Mouse (Mus musculus) midbrain, postnatal 0 days (tissue): ENCODE measurements around the gene Ubr1. TPM values are rescaled to one million over a fixed set of nuclear protein-coding genes. Genes with fewer than 3 reads are reported as not detected.

Experiments
- ATAC-seq: fragments of 200-750 bp; cut with Nextera tagmentation; 2 replicates; pipeline ENCODE4 v1.8.0; 2017; ENCODE audit warnings: moderate number of reproducible peaks, mild to moderate bottlenecking, moderate TSS enrichment, moderate library complexity; ENCODE audit not compliant: low FRiP score
- DNase-seq: peaks from one replicate; pipeline ENCODE4 v3.0.0-alpha.2; 2015; ENCODE audit warnings: low spot score
- H3K27ac ChIP-seq: fragments of 300-500 bp; sonication (generic); 2 replicates; pipeline ENCODE4 v1.5.1; 2014; ENCODE audit warnings: low read depth, mild to moderate bottlenecking, low read length, mixed read lengths
- H3K27me3 ChIP-seq: fragments of 300-500 bp; sonication (generic); 2 replicates; pipeline ENCODE4 v1.6.1; 2014; ENCODE audit warnings: low read length, control low read depth, mixed read lengths; ENCODE audit not compliant: insufficient read depth
- H3K36me3 ChIP-seq: fragments of 300-500 bp; sonication (generic); 2 replicates; pipeline ENCODE4 v1.6.1; 2014; ENCODE audit warnings: low read length, control low read depth, mixed read lengths; ENCODE audit not compliant: insufficient read depth
- H3K4me1 ChIP-seq: fragments of 300-500 bp; sonication (generic); 2 replicates; pipeline ENCODE4 v1.6.1; 2014; ENCODE audit warnings: mild to moderate bottlenecking, control low read depth, antibody characterized with exemption, low read length, mixed read lengths; ENCODE audit not compliant: insufficient read depth
- H3K4me2 ChIP-seq: fragments of 300-500 bp; sonication (generic); 2 replicates; pipeline ENCODE4 v1.6.1; 2014; ENCODE audit warnings: low read depth, mild to moderate bottlenecking, low read length, mixed read lengths; ENCODE audit not compliant: poor library complexity, severe bottlenecking
- H3K4me3 ChIP-seq: fragments of 300-500 bp; sonication (generic); 2 replicates; pipeline ENCODE4 v1.5.1; 2014; ENCODE audit warnings: low read depth, mild to moderate bottlenecking, low read length, moderate library complexity
- H3K9ac ChIP-seq: fragments of 300-500 bp; sonication (generic); replicated peaks from 2 replicates; pipeline ENCODE4 v1.6.1; 2014; ENCODE audit warnings: mild to moderate bottlenecking, low read length, moderate library complexity, mixed read lengths; ENCODE audit not compliant: poor library complexity, severe bottlenecking
- H3K9me3 ChIP-seq: fragments of 300-500 bp; sonication (generic); 2 replicates; pipeline ENCODE4 v1.6.1; 2016; ENCODE audit warnings: low read length, control low read depth
- CTCF ChIP-seq: IDR thresholded peaks from 2 replicates; pipeline ENCODE4 v1.5.1; 2016; ENCODE audit warnings: antibody characterized with exemption, mild to moderate bottlenecking
- WGBS: fragments of 180-500 bp; shearing (Covaris S2); extraction: QIAGEN DNeasy Blood & Tissue Kit; methylation state at CpG from one replicate; pipeline ENCODE4 v1.1.7; 2014; 5-methylcytosine and 5-hydroxymethylcytosine counted together
- microRNA-seq: library from miRNA; unstranded; fragments of <30 nt; microRNA quantifications from one replicate; pipeline ENCODE4, GENCODE M21; 2016; ENCODE audit warnings: borderline number of aligned reads
- polyA plus RNA-seq: library from polyadenylated mRNA; unstranded; fragments of >200 nt; fragmentation: Nextera tagmentation; extraction: Ambion mirVana; gene quantifications from 2 replicates; pipeline ENCODE4 v1.2.1, GENCODE M21; 2015
- total RNA-seq: library from RNA; depleted of rRNA; stranded (reverse); fragments of >200 nt; gene quantifications from 2 replicates; pipeline ENCODE4 v1.2.3, GENCODE M21; 2014; rRNA removed

Ubr1 gene
- total and polyA plus RNA-seq, 2 experiments from 2014 or later = 28.0 to 34.0 TPM

GRCm38 (mm10) chr2:120835167-120835566 lies 135.3 kb downstream of the Ubr1 start:
- no peak overlapping the region for H3K4me2 ChIP-seq
- H3K27ac ChIP-seq = no peak overlapping the region
- no peaks in the 10 kb centered on the region for H3K9me3 ChIP-seq
- no peaks in the 10 kb centered on the region for H3K27me3 ChIP-seq
- H3K36me3 ChIP-seq = 0 out of 2 replicates have a peak, but pooled peaks cover 3% of the 10 kb centered on the region
- ATAC-seq (no peak), DNase-seq (no peak)
- WGBS = 96% methylated on average over 4 of the region's 4 CpGs
- no peak overlapping the region for H3K9ac ChIP-seq
- H3K4me3 ChIP-seq = no peak overlapping the region
- no peaks in the 10 kb centered on the region for H3K4me1 ChIP-seq
- TF ChIP-seq CTCF = no peak

GRCm38 (mm10) chr2:120826936-120827638 lies 143.4 kb downstream of the Ubr1 start:
- TF ChIP-seq CTCF = no peak
- Histone ChIP-seq H3K4me3 (no peak overlapping the region), H3K27ac (no peak overlapping the region), H3K4me2 (no peak overlapping the region), H3K9ac (no peak overlapping the region), H3K9me3 (no peaks in the 10 kb centered on the region), H3K4me1 (no peaks in the 10 kb centered on the region), H3K36me3 (0 out of 2 replicates have a peak, but pooled peaks cover 2% of the 10 kb centered on the region), H3K27me3 (no peaks in the 10 kb centered on the region)
- no peak for DNase-seq
- 28% methylated on average over 1 of the region's 1 CpGs for WGBS
- ATAC-seq = no peak

Small RNA genes lying within 50 kb of the gene (microRNA-seq; reads per million reads assigned to microRNA genes)
- gene Gm44325 = not detected

Other genes with a start within 250 kb of the Ubr1 start
- gene Cdan1, start 120.6 kb downstream of the Ubr1 start, total RNA-seq = 26.6 and 34.1 TPM in 2 replicates
- 4.8 and 6.3 TPM in 2 replicates for gene Cdan1, start 120.6 kb downstream of the Ubr1 start, polyA plus RNA-seq
- 65.3 and 85.9 TPM in 2 replicates for gene Ttbk2, start 120.1 kb downstream of the Ubr1 start, total RNA-seq
- 7.4 and 8.7 TPM in 2 replicates for gene Ttbk2, start 120.1 kb downstream of the Ubr1 start, polyA plus RNA-seq
- 20.9 and 21.5 TPM in 2 replicates for gene Tmem62, start 6.3 kb upstream of the Ubr1 start, total RNA-seq
- 14.3 and 14.5 TPM in 2 replicates for gene Tmem62, start 6.3 kb upstream of the Ubr1 start, polyA plus RNA-seq
- gene Ccndbp1, start 37.7 kb upstream of the Ubr1 start, total RNA-seq = 51.9 and 65.7 TPM in 2 replicates
- gene Ccndbp1, start 37.7 kb upstream of the Ubr1 start, polyA plus RNA-seq = 77.8 and 79.7 TPM in 2 replicates
- gene Epb42, start 66.4 kb upstream of the Ubr1 start, total RNA-seq = not detected in 2 replicates
- 0.12 TPM in 1 of 2 replicates, not detected in the other for gene Epb42, start 66.4 kb upstream of the Ubr1 start, polyA plus RNA-seq
- 0.14 and 0.44 TPM in 2 replicates for gene Tgm5, start 115.1 kb upstream of the Ubr1 start, total RNA-seq
- gene Tgm5, start 115.1 kb upstream of the Ubr1 start, polyA plus RNA-seq = 0.11 and 0.32 TPM in 2 replicates
- gene Tgm7, start 139.1 kb upstream of the Ubr1 start, total RNA-seq = not detected in 2 replicates
- not detected in 2 replicates for gene Tgm7, start 139.1 kb upstream of the Ubr1 start, polyA plus RNA-seq
- 17.1 and 21.7 TPM in 2 replicates for gene Adal, start 169.7 kb upstream of the Ubr1 start, total RNA-seq
- gene Adal, start 169.7 kb upstream of the Ubr1 start, polyA plus RNA-seq = 18.2 and 19.1 TPM in 2 replicates
- 10.0 and 11.2 TPM in 2 replicates for gene Lcmt2, start 169.9 kb upstream of the Ubr1 start, total RNA-seq
- 13.5 and 14.8 TPM in 2 replicates for gene Lcmt2, start 169.9 kb upstream of the Ubr1 start, polyA plus RNA-seq
- 35.8 and 38.2 TPM in 2 replicates for gene Tubgcp4, start 199.9 kb upstream of the Ubr1 start, total RNA-seq
- gene Tubgcp4, start 199.9 kb upstream of the Ubr1 start, polyA plus RNA-seq = 21.2 and 23.0 TPM in 2 replicates
- 6.5 and 7.2 TPM in 2 replicates for gene Zscan29, start 200.4 kb upstream of the Ubr1 start, total RNA-seq
- gene Zscan29, start 200.4 kb upstream of the Ubr1 start, polyA plus RNA-seq = 4.5 and 4.8 TPM in 2 replicates